Mouse (Mus musculus) limb, embryonic 11.5 days (tissue): ENCODE measurements around the gene Atp5k. TPM values are rescaled to one million over a fixed set of nuclear protein-coding genes. Genes with fewer than 3 reads are reported as not detected.

Source experiments
- ATAC-seq: fragments of 200-750 bp; cut with Nextera tagmentation; 2 replicates; pipeline ENCODE4 v1.8.0; 2017; ENCODE audit warnings: low read depth; ENCODE audit not compliant: insufficient number of reproducible peaks, low FRiP score, low TSS enrichment
- DNase-seq: peaks from one replicate; pipeline ENCODE4 v3.0.0-alpha.2; 2015; ENCODE audit warnings: low spot score
- H3K27ac ChIP-seq: fragments of 300-500 bp; sonication (generic); replicated peaks from 2 replicates; pipeline ENCODE4 v1.5.1; 2014; ENCODE audit warnings: low read depth, mild to moderate bottlenecking, low read length
- H3K27me3 ChIP-seq: fragments of 300-500 bp; sonication (generic); 2 replicates; pipeline ENCODE4 v1.6.1; 2014; ENCODE audit warnings: mild to moderate bottlenecking, low read length, mixed read lengths; ENCODE audit not compliant: control insufficient read depth, insufficient read depth
- H3K36me3 ChIP-seq: fragments of 300-500 bp; sonication (generic); 2 replicates; pipeline ENCODE4 v1.6.1; 2014; ENCODE audit warnings: mild to moderate bottlenecking, low read length, moderate library complexity, mixed read lengths; ENCODE audit not compliant: control insufficient read depth, insufficient read depth
- H3K4me1 ChIP-seq: fragments of 300-500 bp; sonication (generic); 2 replicates; pipeline ENCODE4 v1.6.1; 2014; ENCODE audit warnings: low read length, mixed read lengths; ENCODE audit not compliant: control insufficient read depth, insufficient read depth
- H3K4me2 ChIP-seq: fragments of 300-500 bp; sonication (generic); 2 replicates; pipeline ENCODE4 v1.6.1; 2014; ENCODE audit warnings: low read depth, mild to moderate bottlenecking, moderate library complexity; ENCODE audit not compliant: severe bottlenecking
- H3K4me3 ChIP-seq: fragments of 300-500 bp; sonication (generic); 2 replicates; pipeline ENCODE4 v1.5.1; 2014; ENCODE audit warnings: low read depth, low read length
- H3K9ac ChIP-seq: fragments of 300-500 bp; sonication (generic); 2 replicates; pipeline ENCODE4 v1.6.1; 2014; ENCODE audit warnings: mild to moderate bottlenecking, low read length
- H3K9me3 ChIP-seq: fragments of 300-500 bp; sonication (generic); 2 replicates; pipeline ENCODE4 v1.6.1; 2016; ENCODE audit warnings: low read length; ENCODE audit not compliant: control insufficient read depth
- WGBS: fragments of 180-500 bp; shearing (Covaris S2); extraction: QIAGEN DNeasy Blood & Tissue Kit; methylation state at CpG from one replicate; pipeline ENCODE4 v1.1.7; 2014; 5-methylcytosine and 5-hydroxymethylcytosine counted together
- polyA plus RNA-seq: library from polyadenylated mRNA; unstranded; fragments of >200 nt; fragmentation: Nextera tagmentation; extraction: Ambion mirVana; gene quantifications from 2 replicates; pipeline ENCODE4 v1.2.1, GENCODE M21; 2014

Gene Atp5k
- polyA plus RNA-seq, 1 experiment from 2014 or later: 470 TPM

DNA sequence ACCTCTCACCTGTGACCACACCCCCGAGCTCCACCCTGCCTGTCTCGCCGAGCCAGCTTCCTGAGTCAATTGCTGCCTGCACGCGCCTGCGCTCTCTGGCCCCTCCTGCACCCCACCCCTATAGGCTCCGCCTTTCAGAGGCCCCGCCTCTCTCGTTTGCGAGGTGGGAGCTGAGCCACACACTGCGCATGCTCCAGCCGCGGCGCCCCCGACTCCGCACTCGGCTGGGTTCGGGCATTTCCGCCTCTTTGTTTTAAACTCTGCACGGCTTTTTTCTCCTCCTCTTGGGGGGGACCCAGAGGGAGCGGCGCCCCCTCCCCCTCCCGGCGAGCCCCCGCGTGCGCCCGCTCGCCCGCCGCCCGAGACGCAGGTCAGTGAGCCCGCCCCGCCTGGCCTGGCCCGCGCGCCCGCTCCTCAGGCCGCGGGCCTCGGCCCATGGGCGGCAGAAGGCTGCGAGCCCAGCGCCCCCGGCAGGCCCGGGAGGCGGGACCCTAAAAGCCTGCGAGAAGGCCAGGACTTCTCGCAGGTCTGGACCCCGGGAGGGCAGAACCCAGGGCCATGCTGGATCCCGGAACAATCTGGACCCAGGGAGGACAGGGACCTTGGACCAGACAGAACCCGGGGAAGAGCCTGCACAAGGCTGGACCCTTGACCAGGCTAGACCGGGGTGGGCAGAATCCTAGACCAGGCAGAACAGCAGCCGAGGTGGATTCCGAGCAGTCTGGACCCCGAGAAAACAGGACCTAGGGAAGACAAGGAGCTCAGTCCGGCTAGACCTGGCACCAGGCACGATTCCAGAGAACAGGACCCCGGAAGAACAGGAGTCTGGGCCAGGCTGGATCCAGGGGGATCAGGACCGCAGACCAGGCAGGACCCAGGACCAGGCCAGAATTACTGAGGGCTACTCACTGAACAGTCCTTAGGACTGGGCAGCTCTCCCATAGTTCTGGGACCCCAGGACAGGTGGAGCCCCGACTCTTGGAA lies 27.1 kb upstream of the Atp5k start, which contains the start of gene Pcgf3:
Pcgf3 (plus strand) TSS at position 151 of the 984 bp plus-strand sequence.
- peak; percentile 96 for ATAC-seq
- peak within 1 kb of the TSS; percentile 94 for H3K4me2 ChIP-seq
- no peaks in the 10 kb centered on the region for H3K27me3 ChIP-seq
- peak; percentile 98 for DNase-seq
- H3K27ac ChIP-seq: peak within 1 kb of the TSS; percentile 90
- H3K36me3 ChIP-seq: peaks cover 2% of the 10 kb centered on the region; the same call in 1 of the 2 replicates
- under 1% methylated on average over 60 of the region's 62 CpGs for WGBS
- H3K9ac ChIP-seq: peak within 1 kb of the TSS; percentile 98
- H3K9me3 ChIP-seq: no peaks in the 10 kb centered on the region
- peaks cover 15% of the 10 kb centered on the region for H3K4me1 ChIP-seq
- H3K4me3 ChIP-seq: peak within 1 kb of the TSS; percentile 74

DNA sequence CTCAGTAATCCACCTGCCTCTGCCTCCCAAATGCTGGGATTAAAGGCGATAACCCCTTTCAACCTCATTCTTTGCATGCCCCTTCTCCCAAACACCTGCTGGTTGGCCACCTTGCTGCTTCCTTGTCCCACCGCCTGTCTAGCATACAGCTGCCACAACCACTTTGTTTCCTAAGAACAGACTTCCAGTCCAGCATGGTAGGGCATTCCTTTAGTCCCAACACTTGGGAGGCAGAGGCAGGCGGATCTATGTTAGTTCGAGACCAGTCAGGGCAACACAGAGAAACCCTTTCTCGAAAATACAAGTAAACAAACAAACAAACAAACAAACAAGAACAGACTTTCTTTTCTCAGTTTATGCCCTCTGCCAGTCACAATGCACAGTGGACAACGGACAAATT lies 26.2 kb upstream of the Atp5k start:
- H3K27me3 ChIP-seq: no peaks in the 10 kb centered on the region
- no peaks in the 10 kb centered on the region for H3K9me3 ChIP-seq
- H3K4me2 ChIP-seq: peak overlapping the region; percentile 32
- WGBS: 43% methylated on average over 6 of the region's 6 CpGs
- ATAC-seq: no peak
- H3K4me3 ChIP-seq: peak overlapping the region; percentile 74
- DNase-seq: no peak
- no peaks in the 10 kb centered on the region for H3K36me3 ChIP-seq
- no peak overlapping the region for H3K9ac ChIP-seq
- H3K27ac ChIP-seq: no peak overlapping the region
- H3K4me1 ChIP-seq: peaks cover 15% of the 10 kb centered on the region

DNA sequence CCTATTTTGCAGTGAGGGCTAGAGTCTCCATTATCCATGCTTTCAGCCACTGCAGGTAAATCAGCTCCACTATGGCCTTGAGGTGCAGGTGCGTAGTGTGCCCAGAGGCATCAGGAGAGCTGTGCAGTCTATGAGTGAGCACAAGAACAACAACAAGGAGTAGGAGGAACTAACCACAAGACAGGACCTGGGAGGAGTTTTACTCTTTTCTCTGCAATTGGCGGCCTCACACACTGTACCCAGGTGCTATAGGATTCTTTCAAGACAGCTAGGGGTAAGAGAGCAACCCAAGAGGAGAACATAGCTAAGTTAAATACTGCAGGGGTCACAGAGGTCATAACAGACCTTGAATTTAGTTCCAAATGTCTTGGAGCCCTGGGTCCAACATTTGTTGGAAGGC lies 24.5 kb upstream of the Atp5k start:
- Histone ChIP-seq H3K4me3 (no peak overlapping the region), H3K9ac (no peak overlapping the region), H3K36me3 (no peaks in the 10 kb centered on the region), H3K4me1 (peaks cover 12% of the 10 kb centered on the region), H3K4me2 (no peak overlapping the region), H3K27me3 (no peaks in the 10 kb centered on the region), H3K9me3 (no peaks in the 10 kb centered on the region), H3K27ac (no peak overlapping the region)
- ATAC-seq: no peak
- DNase-seq: no peak
- WGBS: 86% methylated on average over 2 of the region's 2 CpGs

- no peak overlapping the region for H3K9ac ChIP-seq
- ATAC-seq: no peak
- H3K9me3 ChIP-seq: no peaks in the 10 kb centered on the region
- H3K36me3 ChIP-seq: no peaks in the 10 kb centered on the region
- H3K27ac ChIP-seq: no peak overlapping the region
- H3K4me1 ChIP-seq: no peaks in the 10 kb centered on the region
- no peak overlapping the region for H3K4me3 ChIP-seq
- DNase-seq: no peak
- H3K27me3 ChIP-seq: no peaks in the 10 kb centered on the region
- no peak overlapping the region for H3K4me2 ChIP-seq
- WGBS: 47% methylated on average over 3 of the region's 3 CpGs
Measured at GRCm38 (mm10) chr5:108454094-108454493, 19.8 kb upstream of the Atp5k start.

DNA sequence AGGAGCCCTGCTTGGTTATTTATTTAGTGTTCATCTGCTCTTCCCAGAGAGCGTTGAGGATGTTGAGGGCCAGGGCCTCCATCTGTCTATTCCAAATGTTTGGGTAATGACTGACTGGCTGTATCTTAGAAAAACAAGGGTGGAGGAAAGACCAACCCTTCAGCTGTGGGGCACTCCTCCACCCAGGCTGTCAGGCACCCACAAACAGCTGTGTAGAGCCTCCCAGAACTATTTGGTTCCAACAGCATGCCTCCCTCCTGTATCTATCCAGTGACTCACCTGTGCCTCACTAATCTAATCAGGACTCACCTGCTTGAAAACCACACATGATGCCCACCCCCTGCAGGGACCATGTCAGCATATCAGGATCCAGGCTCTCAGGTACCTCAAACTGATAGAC lies 18.2 kb upstream of the Atp5k start:
- H3K27me3 ChIP-seq: no peaks in the 10 kb centered on the region
- DNase-seq (no peak), ATAC-seq (no peak)
- no peak overlapping the region for H3K27ac ChIP-seq
- no peak overlapping the region for H3K4me3 ChIP-seq
- no peak overlapping the region for H3K9ac ChIP-seq
- WGBS: 88% methylated on average over 1 of the region's 1 CpGs
- H3K4me1 ChIP-seq: no peaks in the 10 kb centered on the region
- H3K9me3 ChIP-seq: no peaks in the 10 kb centered on the region
- H3K4me2 ChIP-seq: no peak overlapping the region
- no peaks in the 10 kb centered on the region for H3K36me3 ChIP-seq

- H3K27me3 ChIP-seq: no peaks in the 10 kb centered on the region
- H3K27ac ChIP-seq: no peak overlapping the region
- no peak overlapping the region for H3K9ac ChIP-seq
- H3K9me3 ChIP-seq: no peaks in the 10 kb centered on the region
- 89% methylated on average over 1 of the region's 1 CpGs for WGBS
- H3K4me1 ChIP-seq: no peaks in the 10 kb centered on the region
- H3K4me3 ChIP-seq: no peak overlapping the region
- DNase-seq (no peak), ATAC-seq (no peak)
- no peaks in the 10 kb centered on the region for H3K36me3 ChIP-seq
- no peak overlapping the region for H3K4me2 ChIP-seq
Measured at GRCm38 (mm10) chr5:108451611-108452010, 17.4 kb upstream of the Atp5k start.

DNA sequence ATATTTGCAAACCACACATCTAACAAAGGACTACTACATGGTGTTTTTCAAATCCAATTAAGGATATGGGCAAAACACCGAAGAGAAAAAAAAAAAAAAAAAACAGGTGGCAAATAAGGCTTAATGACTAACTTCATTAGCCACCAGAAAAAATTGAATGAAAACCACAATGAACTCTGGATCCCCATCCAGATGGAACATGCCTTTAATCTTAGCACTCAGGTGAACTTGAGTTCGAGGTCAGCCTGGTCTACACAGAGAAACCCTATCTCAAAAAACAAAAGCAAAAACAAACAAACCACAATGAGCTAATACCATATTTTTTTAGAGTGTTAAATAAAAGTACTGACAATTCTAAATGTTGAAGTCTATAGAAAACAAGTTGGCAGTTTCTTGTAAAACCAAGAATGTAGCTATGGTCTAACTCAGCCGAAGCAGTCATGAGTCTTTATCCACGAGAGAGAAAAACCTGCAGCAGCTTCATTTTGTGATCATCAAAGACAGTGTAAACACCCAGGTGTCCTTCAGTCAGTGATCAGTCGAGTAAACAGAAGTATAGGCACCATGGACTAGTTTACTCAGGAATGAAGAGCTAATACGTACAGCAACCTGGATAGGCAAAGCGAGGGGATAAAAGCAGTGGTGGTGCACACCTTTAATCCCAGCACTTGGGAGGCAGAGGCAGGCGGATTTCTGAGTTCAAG lies 16.7 kb upstream of the Atp5k start:
- H3K4me2 ChIP-seq: no peak overlapping the region
- 72% methylated on average over 8 of the region's 8 CpGs for WGBS
- no peak overlapping the region for H3K9ac ChIP-seq
- no peaks in the 10 kb centered on the region for H3K4me1 ChIP-seq
- no peak overlapping the region for H3K27ac ChIP-seq
- H3K36me3 ChIP-seq: no peaks in the 10 kb centered on the region
- ATAC-seq (no peak), DNase-seq (no peak)
- no peak overlapping the region for H3K4me3 ChIP-seq
- no peaks in the 10 kb centered on the region for H3K27me3 ChIP-seq
- H3K9me3 ChIP-seq: no peaks in the 10 kb centered on the region

DNA sequence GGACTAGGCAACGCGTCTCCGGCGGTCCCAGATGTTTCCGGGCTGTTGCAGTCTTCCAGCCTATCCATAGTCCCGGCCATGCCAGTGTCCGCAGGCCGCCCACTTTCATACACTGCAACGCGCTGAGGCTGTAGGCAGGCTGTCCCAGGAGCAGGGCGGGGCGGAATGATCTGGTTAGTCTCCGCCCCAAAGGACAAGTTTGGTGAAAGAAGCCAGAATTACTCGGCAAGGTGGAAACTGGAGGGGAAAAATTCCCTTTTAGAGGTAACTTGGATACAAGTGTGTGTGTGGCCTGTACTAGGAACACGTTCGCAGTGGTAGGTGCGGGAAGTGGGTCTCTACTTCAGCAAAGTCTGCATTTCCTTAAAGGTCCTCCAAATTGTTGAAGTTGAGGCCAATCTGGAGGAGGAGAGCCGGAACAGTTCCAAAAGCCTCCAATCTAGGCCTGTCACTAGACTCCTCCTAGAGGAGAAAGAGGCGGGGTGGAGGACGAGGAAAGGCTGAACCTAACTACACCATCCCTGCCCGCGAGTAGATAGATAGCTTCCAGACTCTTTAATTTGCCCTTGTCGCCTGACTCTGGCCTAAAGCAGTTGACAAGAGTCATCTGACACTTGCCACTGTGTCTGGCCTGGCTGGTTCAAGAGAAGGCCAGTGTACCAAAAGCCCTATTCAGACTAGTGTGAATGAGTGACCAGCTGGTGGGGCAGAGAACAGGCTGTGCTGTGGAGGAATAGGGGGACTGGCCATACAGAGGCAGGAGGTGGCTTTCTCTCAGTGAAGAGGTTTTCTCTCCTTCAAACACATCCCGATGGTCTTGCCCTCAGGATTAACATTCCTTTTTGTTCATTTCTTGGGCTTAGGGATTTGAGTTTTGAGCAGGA lies 14.8 kb upstream of the Atp5k start, which contains the start of gene Mfsd7a:
Mfsd7a (minus strand) TSS at position 107 of the 884 bp plus-strand sequence.
- no peak within 1 kb of the TSS for H3K27ac ChIP-seq

More for the DNA sequence above, 14.8 kb upstream of the Atp5k start, which contains the start of gene Mfsd7a:
- 12% methylated on average over 24 of the region's 24 CpGs for whole genome bisulfite sequencing
- DNase-seq: peak; percentile 77
- peak within 1 kb of the TSS; percentile 23 for H3K4me3 ChIP-seq
- peak; percentile 81 for ATAC-seq
- no peaks in the 10 kb centered on the region for H3K4me1 ChIP-seq
- H3K9ac ChIP-seq: peak within 1 kb of the TSS; percentile 39; the same call in 1 of the 2 replicates
- no peaks in the 10 kb centered on the region for H3K27me3 ChIP-seq
- H3K4me2 ChIP-seq: peak within 1 kb of the TSS; percentile 51
- H3K9me3 ChIP-seq: no peaks in the 10 kb centered on the region
- H3K36me3 ChIP-seq: no peaks in the 10 kb centered on the region
